Mouse (Mus musculus): ENCODE data around the gene Gpam.

- TF ChIP-seq CTCF (conservative IDR thresholded peaks at IDR 0.05; ENCODE audit: low read length) (no peak), NANOG (IDR thresholded peaks at IDR 0.05; ENCODE audit: borderline replicate concordance, low read length) (no peak), POU5F1 (IDR thresholded peaks at IDR 0.05; ENCODE audit: borderline replicate concordance, low read length) (no peak)
Observed at GRCm38 (mm10) chr19:55115532-55115931, 11.5 kb downstream of the Gpam start.

Data from E14TG2a.4 (cell line).